Mouse (Mus musculus): Measurements from ENCODE around the gene Igf1r.

DNA sequence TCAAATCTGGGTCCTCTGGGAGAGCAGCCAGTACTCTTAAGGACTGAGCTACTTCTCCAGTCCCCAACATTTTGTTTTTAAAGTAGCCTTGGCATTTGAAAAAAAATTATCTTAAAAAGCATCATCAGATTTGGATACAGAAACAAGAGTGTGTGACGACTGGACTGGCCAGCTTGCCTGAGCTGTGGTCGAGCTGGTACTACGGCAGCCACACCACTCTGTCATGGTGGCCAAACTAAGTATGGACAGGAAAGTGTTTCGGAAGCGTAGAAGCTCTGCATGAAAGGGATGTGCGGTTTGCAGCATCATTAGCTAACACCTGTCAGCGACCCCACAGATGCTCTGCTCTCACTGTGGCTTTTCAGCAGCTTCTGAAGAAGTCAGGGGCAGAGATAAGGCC is 53.4 kb downstream of the Igf1r start:
- TF ChIP-seq CTCF (IDR thresholded peaks at IDR 0.05; ENCODE audit: low read depth) (no peak), EP300 (optimal IDR thresholded peaks at IDR 0.05) (no peak)
